In the genomic region with DNA sequence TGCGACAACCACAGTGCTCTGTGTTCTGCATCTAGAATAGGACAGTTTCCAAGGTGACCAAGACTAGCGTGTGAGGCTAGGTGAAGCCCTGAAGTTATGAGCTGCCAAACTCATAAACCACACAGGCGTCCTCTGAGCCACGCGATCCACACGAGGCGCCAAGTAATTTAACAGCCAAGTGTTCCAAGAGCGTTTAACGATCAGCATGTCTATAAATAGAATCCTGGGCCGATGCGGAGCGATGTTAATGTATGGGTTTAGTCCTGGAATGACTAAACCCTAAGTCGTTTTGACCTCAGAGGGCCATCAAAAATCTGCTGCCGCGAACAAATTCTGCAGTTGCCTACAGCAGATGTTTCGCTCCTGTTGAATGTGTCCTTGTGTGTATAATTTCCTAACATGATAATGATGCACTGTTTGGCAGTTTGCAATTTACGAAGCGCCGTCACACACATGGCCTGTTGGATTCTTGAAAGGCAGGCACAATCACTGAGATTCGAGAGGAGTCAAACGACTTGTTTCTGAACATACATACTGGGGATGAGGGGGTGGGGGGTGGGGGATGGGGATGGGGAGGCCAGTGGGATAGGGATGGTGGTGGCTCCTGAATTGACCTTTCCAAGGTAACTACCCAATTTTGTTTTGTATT, we compare ENCODE assay signal across 9 mouse cellular contexts. TPM values are rescaled to one million over a fixed set of nuclear protein-coding genes. Genes with fewer than 3 reads are reported as not detected.
DNase-seq lines count a peak whose midpoint lies in the region; TF ChIP-seq lines count a peak whose summit lies in the region.
"Had no signal": no experiment of that assay in that cellular context is flagged by ENCODE, and none has a peak within 500 bp of the region (broad histone marks: within the 10 kb centered on the region; RNA-seq: fewer than 3 reads in every experiment).

No protein-coding gene starts in this region.

- H3K36me3 ChIP-seq in heart, embryonic 10.5 days, result no peaks in the 10 kb centered on the region; the same call in 1 of the 2 replicates
- no peaks in the 10 kb centered on the region for H3K36me3 ChIP-seq in C2C12 (ENCODE audit: control insufficient read depth, insufficient read depth)

- no peak overlapping the region for H3K4me3 ChIP-seq in heart, embryonic 10.5 days
- H3K4me3 ChIP-seq in C2C12 (ENCODE audit: insufficient read depth, poor library complexity, severe bottlenecking), result no peak overlapping the region

- peak; percentile 51 for DNase-seq in heart, adult 8-10 months (ENCODE audit: low spot score)
- DNase-seq in heart, embryonic 10.5 days (ENCODE audit: low spot score), result no peak
- peak; percentile 50 for DNase-seq in gastrocnemius, postnatal 25 days
- DNase-seq in layer of hippocampus, adult 8-10 months (ENCODE audit: low spot score in 2 of 2), result peak; percentile 7 to 19
- no peak for DNase-seq in urinary bladder, adult 2 months (ENCODE audit: low spot score)
- no peak for DNase-seq in ovary, adult 18-20 months (ENCODE audit: low spot score)
- no peak for DNase-seq in testis, postnatal 10 days (ENCODE audit: low spot score)

- no peaks in the 10 kb centered on the region for H3K79me2 ChIP-seq in C2C12 (ENCODE audit: control insufficient read depth, insufficient read depth)

- H3K27ac ChIP-seq in heart, embryonic 10.5 days, result no peak overlapping the region

- 0 out of 2 replicates have a peak, but pooled peaks cover 6% of the 10 kb centered on the region for H3K9me3 ChIP-seq in heart, embryonic 10.5 days

- H3K27me3 ChIP-seq in heart, embryonic 10.5 days (ENCODE audit: insufficient read depth, poor library complexity, severe bottlenecking), result no peaks in the 10 kb centered on the region
- no peaks in the 10 kb centered on the region for H3K27me3 ChIP-seq in C2C12 (ENCODE audit: control insufficient read depth, insufficient read depth, insufficient read length)
- H3K27me3 ChIP-seq: Patski had no signal

- no peak for TF ChIP-seq CTCF in C2C12 (IDR thresholded peaks at IDR 0.05; ENCODE audit: control insufficient read depth, insufficient read depth, insufficient read length)

- WGBS in heart, embryonic 10.5 days, result 65% methylated on average over 21 of the region's 21 CpGs

- no peak overlapping the region for H3ac ChIP-seq in C2C12 (ENCODE audit: control insufficient read depth, insufficient read length, low read depth)

- no peaks in the 10 kb centered on the region for H3K79me3 ChIP-seq in C2C12 (ENCODE audit: low read depth)

- H3K4me1 ChIP-seq in heart, embryonic 10.5 days, result no peaks in the 10 kb centered on the region

TF ChIP-seq in C2C12, 6 proteins besides CTCF, POLR2A, EP300 and RAD21:
- TF ChIP-seq MAX (IDR thresholded peaks at IDR 0.05), result peak; percentile 16
- TF ChIP-seq CEBPB (IDR thresholded peaks at IDR 0.05; ENCODE audit: low read depth), result no peak
- TF ChIP-seq MYOG (IDR thresholded peaks at IDR 0.05; ENCODE audit: control insufficient read depth, extremely low read depth, insufficient read length), result no peak

RNA-seq across cellular contexts. Expression of a gene that starts 33.0 kb away (rescaled TPM):
- total RNA-seq in heart, adult 8-10 months (2022), result 100 to 1,000 TPM; 131 to 164 (median 151) TPM
- 116 and 128 TPM in 2 replicates for polyA plus RNA-seq in heart, embryonic 10.5 days (2016; fragmentation: Nextera tagmentation; extraction: Ambion mirVana)
- polyA plus RNA-seq in C2C12 (2012; fragmentation: generic; extraction: Trizol), result 89.2 TPM
- total RNA-seq in gastrocnemius, postnatal 25 days (2021), result 100 to 1,000 TPM; 144 to 162 TPM
- 10 to 100 TPM; 62.8 to 73.0 (median 68.8) TPM for total RNA-seq in layer of hippocampus, adult 8-10 months (2022)
- polyA plus RNA-seq in urinary bladder, adult 2 months (2012; rRNA removed), result 45.6 and 54.3 TPM in 2 replicates

Comparison
In these comparisons a context has a peak if more than half of its experiments do, and no peak if none do; other contexts are left out.
1. DNase-seq: peak in heart, adult 8-10 months (single experiment), gastrocnemius, postnatal 25 days (single experiment) and layer of hippocampus, adult 8-10 months (2 of 2); none in heart, embryonic 10.5 days (single experiment), urinary bladder, adult 2 months (single experiment), ovary, adult 18-20 months (single experiment) and testis, postnatal 10 days (single experiment).